Mouse (Mus musculus) monocyte, adult 2 months (primary cell): ENCODE measurements around the gene Psmd13.

ENCODE experiments used
- DNase-seq, 2 experiments: peaks; one replicate each; pipeline ENCODE4 v3.0.0; 2022; ENCODE audit warnings: low spot score in 2 of 2, low read depth in 1 of 2

Psmd13 gene

GRCm38 (mm10) chr7:140881696-140882468, at the start of gene Psmd13, which contains the start of gene Sirt3:
TSS of gene Psmd13 (plus strand) at chr7:140881968.
TSS of gene Sirt3 (minus strand) at chr7:140882309.
- peak; percentile 81 to 90 for DNase-seq

- no peak for DNase-seq
Observed at GRCm38 (mm10) chr7:140833341-140833740, 48.4 kb upstream of the Psmd13 start.

GRCm38 (mm10) chr7:140834968-140835757, 46.6 kb upstream of the Psmd13 start, which contains the start of gene Urah:
TSS of gene Urah (plus strand) at chr7:140835018.
- no peak for DNase-seq

GRCm38 (mm10) chr7:140835758-140836087, 46.0 kb upstream of the Psmd13 start:
- DNase-seq: no peak

GRCm38 (mm10) chr7:140836243-140837115, 45.3 kb upstream of the Psmd13 start:
- no peak for DNase-seq

DNA sequence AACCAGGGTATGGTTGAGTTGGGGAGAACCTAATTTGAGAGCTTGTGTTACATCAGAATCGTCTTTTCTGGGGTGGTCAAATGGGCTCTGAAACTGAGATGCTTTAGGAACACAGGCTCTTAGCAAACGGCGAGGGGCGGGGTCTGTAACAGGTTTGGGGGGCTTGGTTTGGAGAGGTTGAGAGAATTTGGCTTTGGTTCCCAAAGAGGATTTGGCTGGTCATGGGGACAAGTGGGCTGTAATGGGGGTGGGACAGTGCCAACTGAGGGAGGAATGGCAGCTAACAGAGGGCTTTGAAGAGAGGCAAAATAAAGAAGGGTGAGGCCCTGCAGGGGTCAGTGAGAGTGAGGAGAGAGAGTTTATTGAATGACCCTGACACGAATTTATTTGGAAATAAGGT, 42.2 kb upstream of the Psmd13 start:
- DNase-seq: no peak

GRCm38 (mm10) chr7:140840750-140841735, 40.7 kb upstream of the Psmd13 start:
- no peak for DNase-seq

- DNase-seq: no peak
Observed at GRCm38 (mm10) chr7:140843806-140844205, 38.0 kb upstream of the Psmd13 start.

GRCm38 (mm10) chr7:140844905-140845665, 36.7 kb upstream of the Psmd13 start, which contains the start of gene Scgb1c1:
TSS of gene Scgb1c1 (plus strand) at chr7:140845547.
- DNase-seq: peak; percentile 66 to 83

DNA sequence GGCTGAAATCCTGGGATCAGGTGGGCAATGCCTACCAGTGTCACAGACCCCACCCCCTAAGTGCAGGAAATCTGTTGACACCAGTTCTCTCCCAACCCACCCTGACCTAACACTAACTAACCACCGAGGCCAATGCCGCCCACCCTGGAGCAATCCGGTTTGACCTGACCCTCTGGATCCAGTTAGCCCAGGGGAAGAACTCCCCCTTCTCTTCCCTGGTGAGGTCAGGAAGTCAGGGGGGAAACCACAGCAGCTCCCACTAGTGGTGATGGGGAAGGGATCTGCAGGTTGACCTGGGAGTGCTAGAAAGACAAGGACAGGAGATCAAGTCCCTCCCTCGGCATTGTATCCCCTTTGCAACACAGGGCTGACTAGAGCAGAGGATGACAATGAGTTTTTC, 36.1 kb upstream of the Psmd13 start:
- DNase-seq: no peak

- DNase-seq: no peak
Observed at GRCm38 (mm10) chr7:140846676-140847075, 35.1 kb upstream of the Psmd13 start.

GRCm38 (mm10) chr7:140847755-140848580, 33.8 kb upstream of the Psmd13 start, which contains the start of gene Odf3:
TSS of gene Odf3 (plus strand) at chr7:140847805.
- DNase-seq: no peak

GRCm38 (mm10) chr7:140848591-140848990, 33.2 kb upstream of the Psmd13 start:
- no peak for DNase-seq

DNA sequence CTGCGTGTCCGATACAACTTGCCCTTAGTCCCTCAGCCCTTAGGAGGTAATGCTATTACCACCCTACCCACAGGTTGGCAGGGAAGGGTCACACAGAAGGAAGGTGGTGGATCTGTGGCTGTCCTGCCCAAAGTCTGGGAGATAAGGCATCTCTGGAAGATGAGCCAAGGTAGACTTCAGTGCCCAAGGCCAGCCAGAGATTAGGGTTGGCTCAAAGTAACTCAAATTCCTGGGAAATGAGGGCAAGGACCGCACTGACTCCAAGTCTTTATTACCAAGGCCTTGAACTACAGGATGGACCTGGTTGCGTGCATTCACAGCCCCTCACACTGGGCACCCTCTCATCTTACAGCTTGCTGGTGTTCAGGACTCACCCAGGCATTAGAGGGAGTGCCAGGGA, 29.9 kb upstream of the Psmd13 start:
- no peak for DNase-seq

DNA sequence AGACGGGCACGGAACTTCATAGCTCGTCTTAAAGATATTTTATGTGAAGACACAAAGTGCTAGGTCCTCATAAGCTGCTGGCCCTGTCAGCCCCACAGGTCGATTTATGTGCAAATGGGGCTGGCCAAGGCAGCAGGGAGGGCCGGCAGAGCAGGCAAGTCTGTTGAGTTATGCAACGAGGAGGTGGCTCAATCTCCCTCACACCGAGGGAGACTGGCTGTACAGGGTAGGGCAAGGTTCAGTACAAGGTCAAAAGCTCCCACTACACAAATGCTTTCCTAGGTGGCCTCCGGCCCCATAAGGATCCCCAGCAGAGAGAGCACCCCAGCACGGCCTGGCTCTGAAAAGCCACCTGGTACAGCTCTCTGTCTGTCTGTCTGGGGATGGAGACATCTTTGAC, 28.4 kb upstream of the Psmd13 start:
- no peak for DNase-seq

DNA sequence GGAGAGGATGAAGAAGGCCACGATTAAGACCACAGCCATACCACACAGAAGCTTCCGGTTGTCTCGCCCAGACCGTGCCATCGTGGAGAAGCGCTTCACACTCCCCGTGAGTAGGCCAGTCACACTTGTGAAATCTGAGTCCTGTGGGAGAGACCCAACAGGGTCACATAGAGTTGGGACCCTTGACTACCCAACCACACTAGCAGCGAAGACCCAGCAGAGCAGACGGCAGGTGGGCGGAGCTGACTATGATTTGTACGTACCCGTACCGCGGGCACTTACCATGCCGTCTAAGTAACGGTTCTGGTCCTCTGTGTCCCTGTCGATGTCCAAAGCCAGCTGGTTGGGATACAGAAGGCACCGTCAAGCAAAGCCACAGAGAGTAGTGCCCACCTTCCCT, 27.3 kb upstream of the Psmd13 start:
- no peak for DNase-seq

DNA sequence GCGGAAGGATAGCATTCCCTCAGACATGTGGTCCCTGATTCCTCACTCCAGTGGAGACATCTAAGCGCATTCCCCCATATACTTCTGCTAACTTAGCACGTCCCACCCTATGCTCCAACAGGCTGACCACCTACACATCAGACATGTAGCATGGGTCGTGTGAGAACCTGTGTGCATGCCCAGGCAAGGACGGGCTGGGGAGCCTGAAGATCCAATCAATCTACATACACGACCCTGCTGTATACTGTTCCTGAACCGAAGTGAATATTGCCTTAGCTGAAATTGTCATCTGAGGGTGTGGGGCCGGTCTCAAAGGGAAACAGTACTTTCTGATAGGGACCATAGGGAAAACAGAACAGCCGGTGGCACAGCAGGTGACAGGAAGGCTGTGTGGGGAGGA, 26.6 kb upstream of the Psmd13 start:
- no peak for DNase-seq
